Mouse (Mus musculus): ENCODE results near the gene Myrfl.

DNA sequence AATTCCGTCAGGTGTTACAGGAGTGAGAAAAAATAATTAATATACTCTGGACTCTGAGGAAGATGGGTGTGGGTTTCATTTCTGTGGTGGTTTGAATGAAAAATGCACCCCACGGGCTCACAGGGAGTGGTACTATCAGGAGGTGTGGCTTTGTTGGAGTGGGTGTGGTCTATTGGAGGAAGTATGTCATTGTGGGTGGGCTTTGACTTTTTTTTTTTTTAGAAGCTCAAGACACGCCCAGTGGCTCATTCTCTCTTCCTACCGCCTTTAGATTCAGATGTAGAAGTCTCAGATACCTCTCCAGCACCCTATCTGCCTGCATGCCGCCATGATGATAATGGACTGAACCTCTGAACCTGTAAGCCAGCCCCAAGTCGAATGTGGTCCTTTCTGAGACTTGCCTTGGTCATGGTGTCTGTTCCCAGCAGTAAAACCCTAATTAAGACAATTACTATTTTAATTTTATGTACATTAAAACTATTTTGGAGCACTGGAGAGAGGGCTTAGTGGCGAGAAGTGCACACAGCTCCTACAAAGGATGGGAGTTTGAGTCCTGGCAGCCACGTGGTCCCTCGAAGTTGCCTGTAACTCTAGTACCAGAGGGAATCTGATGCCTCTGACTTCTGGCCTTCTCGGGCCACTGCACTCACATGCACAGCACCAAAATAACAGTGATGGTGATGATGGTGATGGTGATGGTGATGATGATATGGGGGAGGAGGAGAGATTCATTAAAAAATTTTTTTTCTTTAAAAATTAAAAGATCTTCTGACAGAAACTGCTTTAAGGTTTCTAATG, 88.0 kb downstream of the Myrfl start:
- no peak for TF ChIP-seq CTCF (IDR thresholded peaks at IDR 0.05; ENCODE audit: extremely low read depth, insufficient read length, insufficient replicate concordance, low read depth, low read length)
- TF ChIP-seq POLR2A (IDR thresholded peaks at IDR 0.05; ENCODE audit: low read depth, low read length), result no peak

Data from small intestine, adult 2 months (tissue).